Mouse (Mus musculus) hematopoietic stem cell, adult 5-6 weeks (primary cell): Measurements from ENCODE around the gene Eri2. TPM values are rescaled to one million over a fixed set of nuclear protein-coding genes. Genes with fewer than 3 reads are reported as not detected.
"Not testable (repeated sequence)": the region's sequence is repeated elsewhere in the genome, so short reads cannot be mapped to it uniquely, and the experiment has no call there.

Source experiments
- ATAC-seq, 2 experiments: fragments of 125-278 bp in 1 of 2; replicated peaks in 1 of 2; 2 replicates each; pipeline ENCODE4 v1.8.0; 2016 to 2017; ENCODE audit warnings: inconsistent platforms in 2 of 2, mild to moderate bottlenecking in 2 of 2, moderate number of reproducible peaks in 2 of 2, low read depth in 1 of 2, moderate TSS enrichment in 1 of 2; ENCODE audit not compliant: low FRiP score in 2 of 2, poor library complexity in 2 of 2, severe bottlenecking in 2 of 2, insufficient read depth in 1 of 2, low TSS enrichment in 1 of 2
- total RNA-seq: library from RNA; stranded (forward); fragments of 172-1452, 232-1000 nt; gene quantifications from 2 replicates; pipeline ENCODE4 v1.2.3, GENCODE M21; 2017

The Eri2 gene
- total RNA-seq, 1 experiment from 2014 or later, result 14.0 TPM

DNA sequence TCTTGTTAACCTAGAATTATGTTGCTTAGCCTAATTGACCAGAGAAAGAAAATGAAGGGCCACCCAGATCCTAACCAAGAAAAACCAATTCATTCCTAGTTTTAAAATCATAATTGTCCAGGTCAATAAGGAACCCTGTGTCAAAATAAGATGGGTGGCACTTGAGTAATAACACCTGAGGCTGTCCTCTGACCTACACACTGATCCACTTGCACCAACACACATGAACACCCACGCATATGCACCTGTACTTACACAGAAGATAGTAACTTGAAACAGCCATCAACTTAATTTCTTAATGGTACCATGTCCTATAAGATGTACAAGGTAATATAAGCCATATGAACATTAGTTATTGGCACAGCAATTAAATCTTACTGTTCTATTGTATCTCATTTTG, 40.2 kb downstream of the Eri2 start:
- no peak for ATAC-seq

DNA sequence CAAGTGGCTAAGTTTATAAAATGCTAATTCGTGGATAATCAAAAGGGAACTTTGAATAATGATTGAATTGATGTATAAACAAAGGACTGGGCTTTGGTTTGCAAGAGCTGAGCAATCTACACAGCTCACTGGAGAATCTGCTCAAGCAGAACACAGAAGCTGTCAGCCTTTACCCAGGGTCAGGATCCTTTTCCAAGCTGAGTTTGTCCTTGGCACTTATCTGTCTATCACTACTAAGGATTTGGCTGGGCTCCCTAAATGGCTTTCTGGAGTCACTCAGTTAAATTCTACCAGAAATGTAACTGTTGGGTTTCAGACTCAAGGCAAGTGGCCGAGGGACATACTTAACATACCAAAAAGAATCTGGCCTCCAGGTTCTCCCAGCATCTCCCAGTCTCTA, 43.9 kb downstream of the Eri2 start:
- ATAC-seq, result no peak

DNA sequence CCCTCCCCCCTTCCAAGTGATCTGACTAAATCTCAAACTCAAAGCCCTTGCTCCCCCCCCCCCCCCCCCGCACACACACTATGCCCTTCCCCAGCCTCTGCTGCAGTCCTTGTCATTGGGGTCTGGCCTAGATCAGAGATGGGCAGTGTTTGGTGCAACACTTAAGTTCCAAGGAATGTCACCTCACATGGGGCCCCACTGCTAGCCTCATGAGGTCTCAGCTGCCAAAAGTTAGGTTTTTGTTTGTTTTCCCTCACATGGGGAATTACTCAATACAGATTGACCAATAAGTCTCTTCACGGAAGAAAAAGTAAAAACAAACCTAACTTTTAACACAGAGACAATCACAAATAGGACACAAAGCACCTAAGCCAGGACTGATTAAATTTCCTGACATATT, 45.1 kb downstream of the Eri2 start:
- ATAC-seq, result no peak

DNA sequence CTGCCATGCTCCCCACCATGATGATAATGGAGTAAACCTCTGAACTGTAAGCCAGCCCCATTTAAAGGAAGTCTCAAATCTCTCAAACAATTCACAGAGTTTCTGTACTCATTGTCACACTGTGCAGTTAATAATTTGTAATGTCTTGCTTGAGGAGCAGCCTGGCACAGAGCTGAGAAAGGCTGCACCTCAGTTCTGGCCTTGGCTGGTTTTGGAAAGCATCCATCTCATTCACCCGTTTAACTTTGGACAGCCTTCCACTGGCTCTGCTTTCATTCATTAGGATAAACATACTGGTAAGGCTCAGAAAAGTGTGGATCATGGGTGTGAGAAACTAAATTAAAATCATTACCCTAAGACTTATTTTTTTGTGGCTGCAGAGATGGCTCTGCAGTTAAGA, 48.0 kb downstream of the Eri2 start:
- ATAC-seq, result no peak

DNA sequence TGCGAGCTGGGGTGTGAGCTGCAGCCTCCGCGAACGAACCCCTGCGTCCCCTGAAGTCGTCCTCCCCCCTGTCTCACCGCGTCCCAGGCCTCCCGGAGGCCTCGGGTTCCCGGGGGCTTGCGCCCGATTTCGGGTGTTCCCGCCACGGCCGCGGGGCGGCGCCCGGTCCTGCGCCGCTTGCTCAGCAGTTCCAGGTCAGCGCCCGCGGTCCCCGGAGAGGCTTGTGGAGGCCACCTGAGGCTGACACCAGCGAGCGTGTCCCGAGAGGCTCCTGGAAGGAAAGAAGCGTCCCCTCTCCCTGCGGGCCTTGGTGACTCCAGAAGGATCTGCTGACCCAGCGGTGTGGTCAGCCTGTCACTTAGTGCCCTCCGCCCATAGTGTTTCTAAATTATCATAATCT, 49.5 kb downstream of the Eri2 start:
- peak; percentile 34 to 60; a peak in 3 of 4 replicates for ATAC-seq

DNA sequence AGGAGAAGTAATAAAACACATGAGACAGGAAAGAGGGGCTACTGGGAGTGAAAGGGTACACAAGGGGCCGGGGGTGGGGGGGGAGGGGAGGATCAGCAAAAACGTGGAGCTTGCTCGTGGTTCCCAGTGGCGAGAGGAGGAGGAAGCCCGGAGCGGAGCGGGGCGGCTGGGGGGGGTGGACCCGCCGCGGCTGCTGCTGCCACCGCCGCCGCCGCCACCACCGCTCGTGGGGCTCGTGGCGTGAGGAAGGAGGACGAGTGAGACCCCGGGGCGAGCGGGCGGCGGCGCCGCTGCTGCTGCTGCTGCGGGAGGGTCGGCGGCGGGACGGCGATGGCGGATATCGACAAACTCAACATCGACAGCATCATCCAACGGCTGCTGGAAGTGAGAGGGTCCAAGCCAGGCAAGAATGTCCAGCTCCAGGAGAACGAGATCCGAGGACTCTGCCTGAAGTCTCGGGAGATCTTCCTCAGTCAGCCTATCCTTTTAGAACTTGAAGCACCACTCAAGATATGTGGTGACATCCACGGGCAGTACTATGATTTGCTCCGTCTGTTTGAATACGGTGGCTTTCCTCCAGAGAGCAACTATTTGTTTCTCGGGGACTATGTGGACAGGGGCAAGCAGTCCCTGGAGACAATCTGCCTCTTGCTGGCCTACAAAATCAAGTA, 53.9 kb downstream of the Eri2 start:
- peak in 1 of 2 experiments; percentile 48; a peak in 2 of 4 replicates for ATAC-seq

DNA sequence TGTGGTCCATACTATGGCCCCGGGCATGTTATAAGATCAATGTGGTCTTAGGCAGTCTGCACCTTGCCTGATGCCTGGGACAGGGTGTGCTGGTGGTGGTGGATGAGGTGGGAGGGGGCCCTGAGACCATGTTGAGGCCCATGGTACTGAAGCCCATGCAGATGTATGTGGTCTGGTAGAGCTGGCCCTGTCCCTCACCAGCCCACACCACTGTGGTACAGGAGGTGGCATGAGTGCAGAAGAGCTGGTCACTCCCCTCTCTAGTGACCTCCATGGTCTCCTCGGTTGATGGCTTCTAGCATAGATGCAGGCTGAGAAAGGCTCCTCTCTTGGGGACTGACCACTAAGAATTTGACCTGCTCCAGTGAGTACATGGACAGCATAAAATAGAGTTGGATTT, 55.0 kb downstream of the Eri2 start:
- peak in 1 of 2 experiments; percentile 31; a peak in 1 of 4 replicates for ATAC-seq

DNA sequence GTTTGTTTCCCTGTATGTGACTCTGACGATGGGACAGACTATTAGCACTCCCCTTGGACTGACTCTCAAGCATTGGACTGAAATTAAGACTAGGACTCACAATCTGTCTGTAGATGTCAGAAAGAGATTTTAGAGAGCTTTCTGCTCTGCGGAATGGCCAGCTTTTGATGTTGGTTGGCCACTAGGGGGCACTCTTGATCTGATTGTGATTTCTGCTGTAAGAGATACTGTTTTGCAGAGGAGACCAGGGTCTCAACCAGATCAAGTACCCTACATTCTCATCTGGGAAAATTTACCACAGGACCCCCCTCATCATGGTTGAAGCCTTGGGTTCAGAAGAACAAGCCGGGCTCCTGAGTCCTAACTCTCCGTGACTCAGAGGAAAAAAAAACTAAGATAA, 62.6 kb downstream of the Eri2 start:
- not testable (repeated sequence) for ATAC-seq

DNA sequence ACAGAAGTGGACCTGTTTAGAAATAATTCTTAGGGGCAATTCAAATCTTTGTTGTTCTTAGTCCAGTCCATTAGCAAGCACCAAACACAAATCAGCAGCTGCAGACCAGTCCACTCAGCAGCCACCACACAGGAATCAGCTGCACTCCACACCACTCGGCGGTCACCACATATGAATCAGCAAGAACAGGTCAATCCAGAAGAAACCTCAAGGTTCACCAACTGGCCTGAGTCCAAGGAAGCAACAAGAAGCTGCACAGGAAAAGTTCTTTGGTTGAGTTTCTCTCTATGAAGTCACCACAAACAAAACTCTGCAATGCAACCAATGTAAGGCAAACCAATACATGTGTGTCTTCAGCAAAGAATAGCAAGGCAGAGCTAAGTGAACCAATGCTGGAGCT, 66.2 kb downstream of the Eri2 start:
- no peak for ATAC-seq

DNA sequence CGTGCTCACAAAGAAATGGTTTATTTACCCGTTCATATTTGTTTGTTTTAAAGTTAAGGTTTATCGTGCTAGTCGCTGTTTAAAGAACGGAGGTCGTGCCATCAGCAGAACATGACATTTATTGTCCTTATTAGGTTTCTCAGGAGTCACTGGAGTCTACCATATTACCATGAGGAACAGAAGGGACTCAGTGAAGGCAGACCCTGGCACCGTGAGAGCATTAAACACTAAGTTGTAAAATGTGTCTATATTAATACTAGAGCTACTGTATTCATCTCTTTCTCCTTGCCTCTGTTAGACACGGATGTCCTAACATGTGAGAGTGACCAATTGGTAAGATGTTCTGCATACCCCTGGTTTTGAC, 72.9 kb downstream of the Eri2 start:
- peak; percentile 13 to 34; a peak in 2 of 4 replicates for ATAC-seq

DNA sequence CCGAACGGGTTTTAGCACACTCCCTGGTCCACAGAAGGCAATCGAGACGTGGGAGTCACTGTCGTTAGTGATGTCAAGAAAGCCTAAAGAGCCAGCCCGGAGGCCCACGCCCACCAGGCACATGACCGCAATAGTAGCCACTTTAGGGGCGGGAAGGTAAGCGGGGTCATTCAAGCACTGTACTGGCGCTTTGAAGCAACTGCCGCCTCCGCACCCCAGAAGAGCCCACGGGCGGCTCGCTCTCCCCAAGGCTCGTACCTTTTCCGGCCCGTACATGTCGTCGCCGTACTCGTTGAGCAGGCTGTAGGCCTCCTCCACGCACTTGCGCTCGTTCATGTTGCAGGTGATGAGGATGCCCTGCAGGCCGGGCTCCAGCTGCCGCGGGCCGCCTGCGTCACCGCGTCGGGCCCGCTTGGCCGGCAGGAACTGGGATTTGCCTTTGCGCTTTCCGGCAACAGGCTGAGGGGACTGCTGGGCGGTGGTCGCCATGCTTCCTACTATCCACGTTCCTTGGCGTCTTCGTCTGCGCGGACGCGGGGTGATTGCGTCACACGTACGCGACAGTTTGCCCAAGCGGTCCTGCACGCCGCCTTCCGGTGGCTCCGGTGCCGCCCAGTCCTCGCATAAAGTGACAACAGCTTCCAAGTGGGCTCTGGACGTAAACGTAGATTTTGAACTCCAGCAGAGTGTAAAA, 73.5 kb downstream of the Eri2 start, which contains the start of gene Thumpd1:
TSS of gene Thumpd1 (minus strand) at position 546 of the 694 bp plus-strand sequence.
- ATAC-seq, result peak; percentile 95 to 97

Other genes starting within 250 kb of the Eri2 start
- not detected in 2 replicates for gene Acsm2, start 239.7 kb downstream of the Eri2 start, total RNA-seq
- gene Acsm1, start 187.0 kb downstream of the Eri2 start, total RNA-seq, result not detected in 2 replicates
- not detected in 2 replicates for gene Acsm4, start 104.0 kb downstream of the Eri2 start, total RNA-seq
- gene Thumpd1, start 73.3 kb downstream of the Eri2 start, total RNA-seq, result 119 and 154 TPM in 2 replicates
- not detected in 2 replicates for gene Acsm3, start 33.1 kb downstream of the Eri2 start, total RNA-seq
- gene Rexo5, start 52 bp downstream of the Eri2 start, total RNA-seq, result 30.9 and 35.1 TPM in 2 replicates
- 5.9 and 6.9 TPM in 2 replicates for gene Lyrm1, start 101.8 kb upstream of the Eri2 start, total RNA-seq
- gene Dcun1d3, start 102.2 kb upstream of the Eri2 start, total RNA-seq, result 9.3 and 10.8 TPM in 2 replicates